Mouse (Mus musculus) hindbrain, embryonic 11.5 days (tissue): Measurements from ENCODE around the gene Dgki. TPM values are rescaled to one million over a fixed set of nuclear protein-coding genes. Genes with fewer than 3 reads are reported as not detected.

Experiments
- ATAC-seq: fragments of 200-750 bp; cut with Nextera tagmentation; 2 replicates; pipeline ENCODE4 v1.8.0; 2017; ENCODE audit warnings: mild to moderate bottlenecking, moderate TSS enrichment, moderate library complexity; ENCODE audit not compliant: low FRiP score
- DNase-seq: peaks from one replicate; pipeline ENCODE4 v3.0.0-alpha.2; 2015; ENCODE audit warnings: low spot score
- H3K27ac ChIP-seq: fragments of 300-500 bp; sonication (generic); 2 replicates; pipeline ENCODE4 v1.5.1; 2014; ENCODE audit warnings: mild to moderate bottlenecking, low read depth, low read length
- H3K27me3 ChIP-seq: fragments of 300-500 bp; sonication (generic); 2 replicates; pipeline ENCODE4 v1.6.1; 2014; ENCODE audit warnings: mild to moderate bottlenecking, low read length, moderate library complexity, mixed read lengths; ENCODE audit not compliant: control insufficient read depth, insufficient read depth
- H3K36me3 ChIP-seq: fragments of 300-500 bp; sonication (generic); 2 replicates; pipeline ENCODE4 v1.6.1; 2014; ENCODE audit warnings: mild to moderate bottlenecking, low read length, moderate library complexity, mixed read lengths; ENCODE audit not compliant: control insufficient read depth, insufficient read depth
- H3K4me1 ChIP-seq: fragments of 300-500 bp; sonication (generic); replicated peaks from 2 replicates; pipeline ENCODE4 v1.6.1; 2014; ENCODE audit warnings: low read length, mixed read lengths; ENCODE audit not compliant: control insufficient read depth, insufficient read depth
- H3K4me2 ChIP-seq: fragments of 300-500 bp; sonication (generic); replicated peaks from 2 replicates; pipeline ENCODE4 v1.6.1; 2014; ENCODE audit warnings: mild to moderate bottlenecking, low read depth, low read length
- H3K4me3 ChIP-seq: fragments of 300-500 bp; sonication (generic); 2 replicates; pipeline ENCODE4 v1.5.1; 2014; ENCODE audit warnings: low read depth, low read length
- H3K9ac ChIP-seq: fragments of 300-500 bp; sonication (generic); 2 replicates; pipeline ENCODE4 v1.6.1; 2014; ENCODE audit warnings: low read depth, low read length
- H3K9me3 ChIP-seq: fragments of 300-500 bp; sonication (generic); 2 replicates; pipeline ENCODE4 v1.6.1; 2016; ENCODE audit warnings: low read length; ENCODE audit not compliant: control insufficient read depth
- WGBS: fragments of 180-500 bp; shearing (Covaris S2); extraction: QIAGEN DNeasy Blood & Tissue Kit; methylation state at CpG from one replicate; pipeline ENCODE4 v1.1.7; 2014; 5-methylcytosine and 5-hydroxymethylcytosine counted together
- polyA plus RNA-seq: library from polyadenylated mRNA; unstranded; fragments of >200 nt; fragmentation: Nextera tagmentation; extraction: Ambion mirVana; gene quantifications from 2 replicates; pipeline ENCODE4 v1.2.1, GENCODE M21; 2014

The Dgki gene
- polyA plus RNA-seq, 1 experiment from 2014 or later: 2.6 TPM

DNA sequence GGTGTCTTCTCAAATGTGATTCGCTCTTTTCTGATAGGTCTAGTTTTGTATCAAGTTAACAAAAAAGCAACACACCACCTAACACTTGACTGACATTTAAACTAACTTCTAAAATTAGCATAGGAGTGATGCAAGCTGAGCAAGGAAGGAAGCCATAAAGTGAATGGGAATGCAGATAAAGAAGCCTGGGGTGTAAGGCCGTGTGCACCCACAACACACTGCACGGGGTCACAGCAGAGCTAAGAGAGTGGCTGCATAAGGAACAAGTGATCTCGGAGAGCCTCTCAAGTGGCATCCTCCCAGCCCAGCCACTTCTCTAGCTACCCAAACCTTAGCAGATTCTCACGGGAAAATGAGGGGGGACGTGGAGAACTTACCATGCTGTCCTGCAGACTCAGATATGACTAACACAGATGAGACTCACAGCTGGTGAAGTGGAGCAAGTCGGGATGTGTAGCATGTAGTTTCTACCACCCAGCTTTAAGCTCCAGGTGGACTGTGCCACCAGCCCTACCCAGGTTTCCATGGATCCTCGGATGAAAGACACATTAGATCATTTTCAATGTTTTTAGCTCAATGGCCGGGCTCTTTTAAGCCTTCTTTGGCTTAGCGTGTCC is 38.6 kb downstream of the Dgki start:
- ATAC-seq (no peak), DNase-seq (no peak)
- no peak overlapping the region for H3K4me3 ChIP-seq
- no peak overlapping the region for H3K9ac ChIP-seq
- no peaks in the 10 kb centered on the region for H3K4me1 ChIP-seq
- no peaks in the 10 kb centered on the region for H3K27me3 ChIP-seq
- WGBS: 85% methylated on average over 10 of the region's 10 CpGs
- no peaks in the 10 kb centered on the region for H3K36me3 ChIP-seq
- no peak overlapping the region for H3K4me2 ChIP-seq
- no peak overlapping the region for H3K27ac ChIP-seq
- H3K9me3 ChIP-seq: no peaks in the 10 kb centered on the region

DNA sequence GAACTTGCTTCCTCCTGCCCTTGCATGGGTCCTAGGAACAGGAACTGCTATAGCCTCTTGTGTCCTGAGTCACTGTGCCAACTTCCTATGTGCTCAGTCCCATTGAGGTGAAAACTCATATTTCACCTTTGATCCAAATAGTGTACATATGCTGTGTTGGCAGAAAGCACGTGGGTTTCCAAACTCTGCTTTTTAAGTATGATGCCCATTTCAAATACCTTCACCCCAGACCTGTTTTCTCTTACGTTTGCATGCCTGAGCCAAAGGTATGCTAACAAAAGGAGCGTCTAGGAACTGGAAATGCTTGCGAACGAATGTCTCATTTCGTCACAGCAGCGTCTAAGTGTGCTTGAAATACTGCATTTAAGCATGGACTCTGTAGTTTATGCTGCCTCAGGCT is 41.3 kb downstream of the Dgki start:
- Histone ChIP-seq H3K27me3 (no peaks in the 10 kb centered on the region), H3K27ac (no peak overlapping the region), H3K9ac (no peak overlapping the region), H3K4me2 (no peak overlapping the region), H3K4me3 (no peak overlapping the region), H3K4me1 (no peaks in the 10 kb centered on the region), H3K36me3 (no peaks in the 10 kb centered on the region), H3K9me3 (no peaks in the 10 kb centered on the region)
- ATAC-seq (no peak), DNase-seq (no peak)
- WGBS: 86% methylated on average over 7 of the region's 7 CpGs

DNA sequence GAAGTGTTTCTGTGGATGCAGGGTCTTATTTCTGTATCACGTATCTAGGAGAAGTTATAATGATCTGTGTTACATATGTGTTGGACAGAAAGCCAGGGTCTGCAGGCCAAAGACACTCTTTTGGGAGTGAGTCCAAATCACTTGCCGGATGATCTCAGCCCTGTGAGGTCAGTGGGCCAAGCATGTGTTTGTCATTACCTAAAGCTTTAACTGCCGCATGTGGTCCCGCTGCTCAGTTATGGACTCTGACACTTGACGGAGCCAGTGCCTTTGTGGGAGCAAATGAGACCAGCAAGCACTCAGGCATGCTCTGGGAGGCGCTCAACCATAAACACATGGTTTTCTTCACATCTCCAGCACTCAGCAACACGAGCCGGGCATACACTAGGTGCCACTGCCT is 45.8 kb downstream of the Dgki start:
- Histone ChIP-seq H3K36me3 (no peaks in the 10 kb centered on the region), H3K4me2 (no peak overlapping the region), H3K4me1 (no peaks in the 10 kb centered on the region), H3K9ac (no peak overlapping the region), H3K4me3 (no peak overlapping the region), H3K27me3 (no peaks in the 10 kb centered on the region), H3K27ac (no peak overlapping the region), H3K9me3 (no peaks in the 10 kb centered on the region)
- 52% methylated on average over 8 of the region's 8 CpGs for WGBS
- ATAC-seq (no peak), DNase-seq (peak; percentile 42)

DNA sequence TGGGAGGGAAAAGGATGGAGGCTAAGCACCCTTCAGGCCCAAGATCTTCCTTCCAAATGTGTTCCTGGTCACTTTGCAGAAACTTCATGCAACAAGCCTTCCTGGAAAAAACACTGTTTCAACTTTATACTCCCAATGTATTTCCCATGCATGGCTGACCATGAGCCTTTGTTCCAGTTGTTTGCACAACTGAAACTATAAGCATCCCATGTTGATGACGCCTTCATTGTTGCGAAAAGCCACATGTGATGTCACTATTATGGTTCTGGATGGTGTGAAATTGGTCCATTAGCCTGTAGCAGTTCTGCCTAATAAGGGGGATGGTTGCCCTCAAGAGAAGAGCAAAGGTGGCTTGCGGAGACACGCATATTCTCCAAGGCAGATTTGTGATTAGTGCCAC is 47.4 kb downstream of the Dgki start:
- Histone ChIP-seq H3K27me3 (no peaks in the 10 kb centered on the region), H3K9me3 (no peaks in the 10 kb centered on the region), H3K9ac (no peak overlapping the region), H3K36me3 (no peaks in the 10 kb centered on the region), H3K27ac (no peak overlapping the region), H3K4me1 (no peaks in the 10 kb centered on the region), H3K4me3 (no peak overlapping the region), H3K4me2 (no peak overlapping the region)
- ATAC-seq (no peak), DNase-seq (no peak)
- WGBS: 88% methylated on average over 4 of the region's 4 CpGs

DNA sequence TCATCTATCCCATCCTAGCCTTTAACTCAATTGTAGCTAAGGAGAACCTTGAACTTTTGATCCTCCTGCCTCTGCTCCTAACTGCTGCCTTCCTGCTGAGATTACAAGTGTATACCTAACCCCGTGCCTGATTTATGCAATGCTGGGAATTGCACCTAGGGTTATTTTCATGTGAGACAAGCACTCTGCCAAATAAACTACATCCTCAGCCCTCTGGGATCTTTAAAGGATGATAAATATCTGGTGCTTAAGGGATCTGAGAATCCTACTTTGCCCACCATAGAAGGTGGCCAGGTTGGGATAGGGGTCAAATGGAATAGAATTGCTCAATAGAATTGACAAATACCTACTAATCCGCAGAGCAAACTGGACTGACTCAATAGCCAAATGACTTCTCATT is 49.3 kb downstream of the Dgki start:
- ATAC-seq (no peak), DNase-seq (no peak)
- WGBS: 86% methylated on average over 2 of the region's 2 CpGs
- H3K4me1 ChIP-seq: no peaks in the 10 kb centered on the region
- H3K27me3 ChIP-seq: no peaks in the 10 kb centered on the region
- no peak overlapping the region for H3K9ac ChIP-seq
- H3K9me3 ChIP-seq: no peaks in the 10 kb centered on the region
- no peaks in the 10 kb centered on the region for H3K36me3 ChIP-seq
- no peak overlapping the region for H3K27ac ChIP-seq
- no peak overlapping the region for H3K4me2 ChIP-seq
- H3K4me3 ChIP-seq: no peak overlapping the region

DNA sequence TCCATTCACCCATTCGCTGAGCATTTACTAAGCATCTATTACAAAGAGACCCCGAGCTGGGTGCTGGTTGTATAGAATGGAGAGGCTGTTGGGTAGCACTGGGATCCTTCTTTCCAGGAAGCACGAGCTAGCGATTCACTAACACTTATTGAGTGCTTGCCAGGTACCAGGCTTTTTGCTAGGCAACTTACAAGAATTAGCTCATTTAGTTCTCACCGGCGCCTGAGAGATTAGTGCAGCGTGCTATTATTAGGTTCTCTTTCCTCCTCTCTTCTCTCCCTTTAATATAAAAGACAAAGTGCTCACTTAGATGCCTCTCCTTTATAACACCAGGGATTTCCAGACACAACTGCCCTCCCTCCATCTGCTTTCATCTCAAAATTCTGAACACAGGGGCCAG is 54.2 kb downstream of the Dgki start:
- Histone ChIP-seq H3K4me3 (no peak overlapping the region), H3K27me3 (no peaks in the 10 kb centered on the region), H3K9me3 (no peaks in the 10 kb centered on the region), H3K4me1 (no peaks in the 10 kb centered on the region), H3K36me3 (no peaks in the 10 kb centered on the region), H3K9ac (no peak overlapping the region), H3K27ac (no peak overlapping the region), H3K4me2 (no peak overlapping the region)
- no peak for DNase-seq
- WGBS: 94% methylated on average over 7 of the region's 7 CpGs
- no peak for ATAC-seq

DNA sequence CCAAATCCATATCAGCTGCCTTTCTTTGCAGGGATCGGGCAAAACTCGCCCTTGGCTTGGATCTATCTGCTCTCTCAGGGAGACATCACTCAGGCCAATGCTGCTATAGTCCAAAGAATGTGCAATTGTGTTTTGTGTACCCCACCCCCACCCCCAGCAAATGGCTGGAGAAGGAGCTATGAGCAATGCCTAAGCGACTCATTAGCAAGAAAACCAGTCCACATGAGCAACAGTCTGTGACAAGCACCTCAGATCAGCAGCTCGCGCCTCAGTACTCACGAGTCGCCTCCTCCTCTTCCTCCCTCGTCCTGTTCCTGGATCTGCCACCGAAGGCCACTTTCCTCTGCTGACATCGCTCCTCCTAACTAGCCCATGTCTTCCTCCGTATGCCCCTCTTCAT is 55.9 kb downstream of the Dgki start:
- 89% methylated on average over 11 of the region's 11 CpGs for WGBS

DNA sequence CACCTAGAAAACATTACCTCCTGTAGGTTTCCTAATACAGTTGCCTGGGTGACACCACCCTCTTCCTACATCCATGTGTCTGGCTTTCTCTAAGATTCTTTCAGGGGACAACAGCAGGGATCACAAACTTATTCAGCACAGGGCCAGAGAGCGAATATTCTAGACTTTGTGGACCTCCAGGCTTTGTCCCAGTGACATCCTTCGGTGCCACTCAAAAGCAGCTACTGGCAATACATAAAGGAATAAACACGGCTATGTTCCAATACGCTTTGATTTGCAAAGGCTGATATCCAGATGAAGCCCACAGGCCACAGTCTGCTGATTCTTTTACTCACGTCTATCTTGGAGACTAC is 57.2 kb downstream of the Dgki start:
- no peaks in the 10 kb centered on the region for H3K27me3 ChIP-seq
- DNase-seq: no peak
- ATAC-seq: no peak

More for the DNA sequence above, 55.9 kb downstream of the Dgki start:
- H3K27ac ChIP-seq: no peak overlapping the region
- DNase-seq (no peak), ATAC-seq (no peak)
- no peaks in the 10 kb centered on the region for H3K36me3 ChIP-seq
- H3K9me3 ChIP-seq: no peaks in the 10 kb centered on the region
- H3K4me2 ChIP-seq: no peak overlapping the region
- H3K4me1 ChIP-seq: no peaks in the 10 kb centered on the region
- H3K27me3 ChIP-seq: no peaks in the 10 kb centered on the region
- no peak overlapping the region for H3K4me3 ChIP-seq
- no peak overlapping the region for H3K9ac ChIP-seq

DNA sequence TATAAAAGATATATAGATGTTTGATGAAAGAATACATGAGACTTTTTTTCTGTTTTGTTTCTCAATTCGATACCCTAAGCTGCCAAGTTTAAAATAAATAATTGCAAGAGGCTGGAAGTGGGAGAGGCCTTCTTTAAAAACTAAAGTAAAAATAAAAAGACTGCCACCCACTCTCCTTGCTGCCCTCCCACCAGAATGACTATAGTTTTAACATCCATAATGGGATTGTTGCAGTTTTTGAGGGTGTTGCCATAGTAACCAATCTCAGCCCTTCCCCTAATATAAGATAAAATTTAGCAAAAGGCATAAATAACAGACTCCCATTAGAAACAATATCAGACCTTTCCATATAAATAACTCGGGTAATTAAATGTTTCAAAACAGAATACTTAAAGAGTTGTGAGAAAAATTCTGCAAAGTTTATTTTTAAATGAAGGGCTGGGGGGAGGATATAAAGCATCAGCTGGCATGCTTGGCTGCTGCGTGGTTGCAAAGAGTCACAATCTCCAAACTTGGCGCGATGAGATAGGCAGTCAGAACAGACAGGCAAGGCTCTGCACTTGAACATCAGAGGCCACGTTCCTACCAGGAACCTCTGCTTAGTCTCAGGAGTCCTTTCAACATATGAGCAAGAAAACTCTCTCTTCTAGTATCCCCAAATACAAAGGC is 57.8 kb downstream of the Dgki start:
- no peak overlapping the region for H3K27ac ChIP-seq
- H3K4me1 ChIP-seq: no peaks in the 10 kb centered on the region
- H3K9ac ChIP-seq: no peak overlapping the region
- 71% methylated on average over 6 of the region's 6 CpGs for WGBS
- H3K36me3 ChIP-seq: no peaks in the 10 kb centered on the region
- no peaks in the 10 kb centered on the region for H3K27me3 ChIP-seq
- H3K4me3 ChIP-seq: no peak overlapping the region
- H3K4me2 ChIP-seq: no peak overlapping the region
- no peaks in the 10 kb centered on the region for H3K9me3 ChIP-seq
- ATAC-seq (no peak), DNase-seq (no peak)

More for the DNA sequence above, 57.2 kb downstream of the Dgki start:
- Histone ChIP-seq H3K36me3 (no peaks in the 10 kb centered on the region), H3K4me3 (no peak overlapping the region), H3K4me2 (no peak overlapping the region), H3K9me3 (no peaks in the 10 kb centered on the region), H3K27ac (no peak overlapping the region), H3K4me1 (no peaks in the 10 kb centered on the region), H3K9ac (no peak overlapping the region)
- WGBS: 64% methylated on average over 5 of the region's 5 CpGs
